Mouse (Mus musculus) retina, embryonic 14.5 days (tissue): ENCODE results near the gene Krt26.

Source experiments
- DNase-seq: peaks from one replicate; pipeline ENCODE4 v3.0.0-alpha.2; 2015; ENCODE audit warnings: low spot score

Gene Krt26

GRCm38 (mm10) chr11:99284833-99285312, 52.9 kb downstream of the Krt26 start, which contains the start of gene Krt24:
Gene Krt24, minus strand, starts transcription at chr11:99285262.
- DNase-seq = no peak

- peak; percentile 43 for DNase-seq
Measured at GRCm38 (mm10) chr11:99284011-99284410, 53.8 kb downstream of the Krt26 start.

GRCm38 (mm10) chr11:99283334-99283733, 54.4 kb downstream of the Krt26 start:
- no peak for DNase-seq

GRCm38 (mm10) chr11:99281116-99281515, 56.6 kb downstream of the Krt26 start:
- no peak for DNase-seq

- DNase-seq = no peak
Measured at GRCm38 (mm10) chr11:99279986-99280385, 57.8 kb downstream of the Krt26 start.
